Mouse (Mus musculus) brain, embryonic 14.5 days (tissue): ENCODE measurements around the gene Tmem270.

Experiments
- CTCF ChIP-seq: fragments of 200-500 bp; IDR thresholded peaks from 2 replicates; pipeline ENCODE4 v1.5.1; 2012; ENCODE audit warnings: inconsistent platforms, mild to moderate bottlenecking, moderate library complexity, borderline replicate concordance; ENCODE audit not compliant: insufficient read depth, insufficient read length; ENCODE audit errors: extremely low read depth
- POLR2A ChIP-seq: fragments of 200-500 bp; IDR thresholded peaks from 2 replicates; pipeline ENCODE4 v1.6.1; 2012; ENCODE audit warnings: mild to moderate bottlenecking, inconsistent platforms, borderline replicate concordance; ENCODE audit not compliant: poor library complexity, insufficient read depth, insufficient read length, severe bottlenecking; ENCODE audit errors: extremely low read depth

- TF ChIP-seq POLR2A, result no peak
- no peak for TF ChIP-seq CTCF
Measured at GRCm38 (mm10) chr5:134944179-134944578, 37.6 kb upstream of the Tmem270 start.
